Mouse (Mus musculus) thymus, adult 2 months (tissue): ENCODE data around the gene Cdv3.

Experiments used
- CTCF ChIP-seq: fragments of 200-500 bp; IDR thresholded peaks from 2 replicates; pipeline ENCODE4 v1.5.1; 2012; ENCODE audit warnings: mild to moderate bottlenecking, control low read depth, low read length, moderate library complexity, borderline replicate concordance; ENCODE audit not compliant: control insufficient read depth, poor library complexity, insufficient read depth; ENCODE audit errors: extremely low read depth
- POLR2A ChIP-seq: fragments of 200-500 bp; IDR thresholded peaks from 2 replicates; pipeline ENCODE4 v1.6.1; 2012; ENCODE audit warnings: mild to moderate bottlenecking, low read length, control low read depth, moderate library complexity; ENCODE audit not compliant: control insufficient read depth, poor library complexity, insufficient read depth; ENCODE audit errors: extremely low read depth

- TF ChIP-seq CTCF (no peak), POLR2A (no peak)
Observed at GRCm38 (mm10) chr9:103332663-103333062, 33.0 kb downstream of the Cdv3 start.
